In genomic region chr19:45782315-45783001, GRCm38 (mm10) we compare ENCODE assay signal across 8 mouse cellular contexts. TPM values are rescaled to one million over a fixed set of nuclear protein-coding genes. Genes with fewer than 3 reads are reported as not detected.
DNase-seq lines count a peak whose midpoint lies in the region; ATAC-seq and TF ChIP-seq lines count a peak whose summit lies in the region.

No protein-coding gene starts in this region.

- H3K4me1 ChIP-seq in embryonic fibroblast, embryonic 13.5 days (ENCODE audit: control insufficient read depth, insufficient read depth, low read length), result peaks cover 4% of the 10 kb centered on the region
- H3K4me1 ChIP-seq in heart, embryonic 12.5 days (replicated peaks), result peaks cover 24% of the 10 kb centered on the region
- H3K4me1 ChIP-seq in kidney, embryonic 16.5 days (ENCODE audit: insufficient read depth, low read length), result peaks cover 21% of the 10 kb centered on the region

- ATAC-seq in heart, embryonic 12.5 days (ENCODE audit: insufficient number of reproducible peaks, low FRiP score), result peak; percentile 76
- peak; percentile 72 for ATAC-seq in kidney, embryonic 16.5 days (ENCODE audit: low FRiP score, low TSS enrichment)

- WGBS in heart, embryonic 12.5 days, result under 1% methylated on average over 36 of the region's 36 CpGs
- WGBS in kidney, embryonic 16.5 days, result under 1% methylated on average over 36 of the region's 36 CpGs

- H3K4me2 ChIP-seq in heart, embryonic 12.5 days, result peak overlapping the region; percentile 75
- H3K4me2 ChIP-seq in kidney, embryonic 16.5 days (replicated peaks; ENCODE audit: low read depth, low read length), result peak overlapping the region; percentile 72

- H3K9ac ChIP-seq in heart, embryonic 12.5 days, result peak overlapping the region; percentile 92
- H3K9ac ChIP-seq in kidney, embryonic 16.5 days (replicated peaks; ENCODE audit: low read length), result peak overlapping the region; percentile 98

- peaks cover 34% of the 10 kb centered on the region for H3K36me3 ChIP-seq in heart, embryonic 12.5 days
- peaks cover 12% of the 10 kb centered on the region for H3K36me3 ChIP-seq in kidney, embryonic 16.5 days (ENCODE audit: insufficient read depth, low read length)

- no peak for TF ChIP-seq CTCF in embryonic fibroblast, embryonic 13.5 days (IDR thresholded peaks at IDR 0.05; ENCODE audit: borderline replicate concordance, insufficient read depth, low read length)

- peak overlapping the region; percentile 79 for H3K27ac ChIP-seq in embryonic fibroblast, embryonic 13.5 days (ENCODE audit: insufficient read depth, low read length)
- peak overlapping the region; percentile 98 for H3K27ac ChIP-seq in heart, embryonic 12.5 days (ENCODE audit: poor library complexity, severe bottlenecking)
- H3K27ac ChIP-seq in kidney, embryonic 16.5 days (ENCODE audit: low read length), result peak overlapping the region; percentile 97

- no peak for TF ChIP-seq POLR2A in embryonic fibroblast, embryonic 13.5 days (IDR thresholded peaks at IDR 0.05; ENCODE audit: low read depth, low read length)

- H3K27me3 ChIP-seq in heart, embryonic 12.5 days (replicated peaks), result no peaks in the 10 kb centered on the region
- no peaks in the 10 kb centered on the region for H3K27me3 ChIP-seq in kidney, embryonic 16.5 days (ENCODE audit: insufficient read depth, low read length)

- H3K4me3 ChIP-seq in embryonic fibroblast, embryonic 13.5 days (ENCODE audit: insufficient read depth, low read length), result peak overlapping the region; percentile 88
- H3K4me3 ChIP-seq in heart, embryonic 12.5 days, result peak overlapping the region; percentile 76
- peak overlapping the region; percentile 97 for H3K4me3 ChIP-seq in kidney, embryonic 16.5 days (ENCODE audit: low read length)

- peak; percentile 58 to 60 for DNase-seq in B cell, adult 2 months
- peak; percentile 75 for DNase-seq in brain, adult 2 months (ENCODE audit: low read depth, low spot score)
- DNase-seq in liver, result peak; percentile 82
- peak; percentile 32 to 40 for DNase-seq in monocyte, adult 2 months (ENCODE audit: low read depth in 1 of 2, low spot score in 2 of 2)
- DNase-seq in spleen, postnatal 4 days (ENCODE audit: low spot score in 2 of 2), result peak; percentile 78 to 86

- H3K9me3 ChIP-seq in heart, embryonic 12.5 days (replicated peaks), result no peaks in the 10 kb centered on the region
- no peaks in the 10 kb centered on the region for H3K9me3 ChIP-seq in kidney, embryonic 16.5 days (ENCODE audit: low read length)

RNA-seq across cellular contexts. Expression of gene Mgea5, which starts 1.2 kb away (rescaled TPM):
- polyA plus RNA-seq in embryonic fibroblast, embryonic 13.5 days (2011; ENCODE audit: insufficient read length, low read depth, missing spikeins), result 87.3 and 87.4 TPM in 2 replicates
- 51.7 and 52.8 TPM in 2 replicates for polyA plus RNA-seq in heart, embryonic 12.5 days (2016; fragmentation: Nextera tagmentation; extraction: Ambion mirVana)
- polyA plus RNA-seq in kidney, embryonic 16.5 days (2015; fragmentation: Nextera tagmentation; extraction: Ambion mirVana), result 42.9 and 52.3 TPM in 2 replicates

RNA-seq across cellular contexts. Expression of gene Npm3, which starts 33.1 kb away (rescaled TPM):
- 95.8 and 99.4 TPM in 2 replicates for polyA plus RNA-seq in embryonic fibroblast, embryonic 13.5 days (2011; ENCODE audit: insufficient read length, low read depth, missing spikeins)
- 9.5 and 11.2 TPM in 2 replicates for polyA plus RNA-seq in heart, embryonic 12.5 days (2016; fragmentation: Nextera tagmentation; extraction: Ambion mirVana)
- 16.3 and 18.1 TPM in 2 replicates for polyA plus RNA-seq in kidney, embryonic 16.5 days (2015; fragmentation: Nextera tagmentation; extraction: Ambion mirVana)

RNA-seq across cellular contexts. Expression of gene Kcnip2, which starts 33.4 kb away (rescaled TPM):
- polyA plus RNA-seq in embryonic fibroblast, embryonic 13.5 days (2011; ENCODE audit: insufficient read length, low read depth, missing spikeins), result not detected in 2 replicates
- polyA plus RNA-seq in heart, embryonic 12.5 days (2016; fragmentation: Nextera tagmentation; extraction: Ambion mirVana), result 0.36 and 0.56 TPM in 2 replicates
- polyA plus RNA-seq in kidney, embryonic 16.5 days (2015; fragmentation: Nextera tagmentation; extraction: Ambion mirVana), result 2.0 and 2.3 TPM in 2 replicates

RNA-seq across cellular contexts. Expression of gene Fgf8, which starts 39.7 kb away (rescaled TPM):
- not detected in 2 replicates for polyA plus RNA-seq in embryonic fibroblast, embryonic 13.5 days (2011; ENCODE audit: insufficient read length, low read depth, missing spikeins)
- polyA plus RNA-seq in heart, embryonic 12.5 days (2016; fragmentation: Nextera tagmentation; extraction: Ambion mirVana), result not detected in 2 replicates
- 13.0 and 15.5 TPM in 2 replicates for polyA plus RNA-seq in kidney, embryonic 16.5 days (2015; fragmentation: Nextera tagmentation; extraction: Ambion mirVana)

Comparison
In these comparisons a context has a peak if more than half of its experiments do, and no peak if none do; other contexts are left out.
1. Peak in every context shown above with its lines: DNase-seq, ATAC-seq, H3K4me3 ChIP-seq and H3K27ac ChIP-seq.